Mouse (Mus musculus): ENCODE results near the gene Cdc16. TPM values are rescaled to one million over a fixed set of nuclear protein-coding genes. Genes with fewer than 3 reads are reported as not detected.

Gene Cdc16
- total and polyA plus RNA-seq, 2 experiments from 2014 or later: 53.1 to 80.9 TPM

DNA sequence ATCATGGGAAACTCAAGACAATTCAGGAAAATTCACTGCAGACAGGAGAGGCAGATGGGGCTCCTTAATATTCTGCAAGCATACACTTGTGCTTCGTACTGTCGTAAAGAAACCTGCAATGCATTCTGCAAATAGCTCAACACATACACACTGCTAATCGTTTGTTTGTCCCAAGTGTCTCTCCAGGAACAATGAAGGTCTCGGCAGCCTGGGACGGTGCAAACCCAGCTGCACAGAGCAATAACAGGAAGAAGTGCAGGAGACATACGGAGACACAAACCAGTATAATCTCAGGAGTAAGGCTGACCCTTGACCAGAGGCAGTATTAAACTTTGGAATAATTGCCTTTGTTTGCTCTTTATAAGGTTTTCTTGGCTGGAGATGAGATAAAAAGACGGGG, 996 bp upstream of the Cdc16 start:
- 0 out of 2 replicates have a peak, but pooled peaks cover 11% of the 10 kb centered on the region for H3K4me1 ChIP-seq (ENCODE audit: control insufficient read depth, insufficient read depth)
- H3K9ac ChIP-seq (replicated peaks; ENCODE audit: low read depth, low read length): no peak overlapping the region
- no peak overlapping the region for H3K4me3 ChIP-seq (ENCODE audit: low read depth, low read length)
- TF ChIP-seq CTCF (IDR thresholded peaks at IDR 0.05; ENCODE audit: low read depth): no peak
- TF ChIP-seq EP300 (IDR thresholded peaks at IDR 0.05; ENCODE audit: low read depth): no peak
- no peaks in the 10 kb centered on the region for H3K9me3 ChIP-seq (replicated peaks; ENCODE audit: control insufficient read depth, low read length)
- WGBS: 52% methylated on average over 7 of the region's 7 CpGs
- no peaks in the 10 kb centered on the region for H3K27me3 ChIP-seq (ENCODE audit: control insufficient read depth, insufficient read depth, low read length)
- H3K4me2 ChIP-seq (ENCODE audit: low read depth, low read length): peak overlapping the region; percentile 73; the same call in 1 of the 2 replicates
- no peak overlapping the region for H3K27ac ChIP-seq (ENCODE audit: low read depth)
- ATAC-seq (ENCODE audit: insufficient read depth, low read depth) (no peak), DNase-seq (ENCODE audit: low spot score) (no peak)
- H3K36me3 ChIP-seq (replicated peaks; ENCODE audit: control insufficient read depth, insufficient read depth, low read length): peaks cover 14% of the 10 kb centered on the region

DNA sequence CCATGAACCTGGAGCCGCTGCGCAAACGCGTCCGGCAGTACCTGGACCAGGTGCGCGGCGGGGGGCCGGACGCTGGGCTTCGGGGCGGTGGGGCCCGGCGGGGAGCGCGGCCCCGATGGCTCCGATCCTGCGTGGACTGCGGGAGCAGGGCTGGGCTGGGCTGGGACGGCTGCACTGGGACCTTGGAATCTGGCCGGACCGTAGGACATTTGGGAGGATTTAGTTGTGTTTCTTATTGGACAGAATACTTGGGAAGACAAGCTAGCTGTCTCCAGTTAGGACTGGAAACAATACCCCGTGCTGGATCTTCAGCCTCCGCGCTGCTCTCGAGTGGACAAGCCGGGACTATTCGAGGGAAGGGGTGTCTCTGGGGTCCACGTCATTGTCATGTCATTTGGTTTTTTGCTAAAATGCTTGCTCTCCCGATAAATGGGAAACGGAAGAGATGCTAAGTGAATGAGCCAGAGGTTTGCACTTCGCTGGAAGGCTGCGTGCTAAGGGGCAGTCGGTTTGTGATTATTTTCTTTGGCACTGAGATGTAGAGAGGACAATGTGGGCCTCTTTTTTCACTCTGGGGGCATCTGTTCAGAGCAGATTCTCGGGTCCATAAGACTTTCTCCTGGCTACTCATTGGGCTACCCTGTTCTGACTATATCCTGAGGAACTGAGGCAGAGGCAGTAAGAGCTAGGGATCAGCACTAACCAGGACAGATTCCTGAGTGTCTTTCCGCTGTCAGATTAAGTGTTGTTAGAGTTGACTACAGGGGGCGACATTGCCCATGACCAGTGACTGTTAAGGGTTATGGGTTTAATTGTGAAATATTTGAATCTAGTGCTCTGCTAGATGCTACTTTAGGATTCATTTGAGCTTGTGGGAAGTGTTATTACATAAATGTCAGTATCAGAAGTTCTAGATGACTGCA, 590 bp downstream of the Cdc16 start:
- WGBS: under 1% methylated on average over 38 of the region's 38 CpGs

GRCm38 (mm10) chr8:13769206-13769605, 11.7 kb downstream of the Cdc16 start:
- no peak for ATAC-seq (ENCODE audit: insufficient read depth, low read depth)
- Histone ChIP-seq H3K4me1 (ENCODE audit: control insufficient read depth, insufficient read depth) (no peaks in the 10 kb centered on the region), H3K27ac (ENCODE audit: low read depth) (no peak overlapping the region), H3K4me3 (ENCODE audit: low read depth, low read length) (no peak overlapping the region), H3K36me3 (replicated peaks; ENCODE audit: control insufficient read depth, insufficient read depth, low read length) (peaks cover 90% of the 10 kb centered on the region), H3K27me3 (ENCODE audit: control insufficient read depth, insufficient read depth, low read length) (no peaks in the 10 kb centered on the region), H3K9ac (replicated peaks; ENCODE audit: low read depth, low read length) (no peak overlapping the region), H3K9me3 (replicated peaks; ENCODE audit: control insufficient read depth, low read length) (no peaks in the 10 kb centered on the region), H3K4me2 (ENCODE audit: low read depth, low read length) (no peak overlapping the region)
- TF ChIP-seq CTCF (IDR thresholded peaks at IDR 0.05; ENCODE audit: low read depth) (no peak), EP300 (IDR thresholded peaks at IDR 0.05; ENCODE audit: low read depth) (no peak)
- 87% methylated on average over 11 of the region's 11 CpGs for WGBS
- DNase-seq (ENCODE audit: low spot score): no peak

More for the DNA sequence above, 590 bp downstream of the Cdc16 start:
- Histone ChIP-seq H3K27ac (ENCODE audit: low read depth) (peak overlapping the region; percentile 91), H3K4me3 (ENCODE audit: low read depth, low read length) (peak overlapping the region; percentile 95), H3K9ac (replicated peaks; ENCODE audit: low read depth, low read length) (peak overlapping the region; percentile 93), H3K27me3 (ENCODE audit: control insufficient read depth, insufficient read depth, low read length) (no peaks in the 10 kb centered on the region), H3K4me1 (ENCODE audit: control insufficient read depth, insufficient read depth) (0 out of 2 replicates have a peak, but pooled peaks cover 11% of the 10 kb centered on the region), H3K36me3 (replicated peaks; ENCODE audit: control insufficient read depth, insufficient read depth, low read length) (peaks cover 28% of the 10 kb centered on the region), H3K4me2 (ENCODE audit: low read depth, low read length) (peak overlapping the region; percentile 73), H3K9me3 (replicated peaks; ENCODE audit: control insufficient read depth, low read length) (no peaks in the 10 kb centered on the region)
- ATAC-seq (ENCODE audit: insufficient read depth, low read depth): peak; percentile 56; the same call in 1 of the 2 replicates
- TF ChIP-seq EP300 (IDR thresholded peaks at IDR 0.05; ENCODE audit: low read depth) (no peak), CTCF (IDR thresholded peaks at IDR 0.05; ENCODE audit: low read depth) (peak; percentile 59)
- peak; percentile 43 for DNase-seq (ENCODE audit: low spot score)

GRCm38 (mm10) chr8:13780536-13780935, 23.1 kb downstream of the Cdc16 start:
- Histone ChIP-seq H3K4me1 (ENCODE audit: control insufficient read depth, insufficient read depth) (no peaks in the 10 kb centered on the region), H3K4me3 (ENCODE audit: low read depth, low read length) (no peak overlapping the region), H3K9ac (replicated peaks; ENCODE audit: low read depth, low read length) (no peak overlapping the region), H3K27me3 (ENCODE audit: control insufficient read depth, insufficient read depth, low read length) (no peaks in the 10 kb centered on the region), H3K4me2 (ENCODE audit: low read depth, low read length) (no peak overlapping the region), H3K36me3 (replicated peaks; ENCODE audit: control insufficient read depth, insufficient read depth, low read length) (peaks cover 61% of the 10 kb centered on the region), H3K27ac (ENCODE audit: low read depth) (no peak overlapping the region), H3K9me3 (replicated peaks; ENCODE audit: control insufficient read depth, low read length) (no peaks in the 10 kb centered on the region)
- DNase-seq (ENCODE audit: low spot score) (no peak), ATAC-seq (ENCODE audit: insufficient read depth, low read depth) (no peak)
- no peak for TF ChIP-seq EP300 (IDR thresholded peaks at IDR 0.05; ENCODE audit: low read depth)
- TF ChIP-seq CTCF (IDR thresholded peaks at IDR 0.05; ENCODE audit: low read depth): no peak
- 77% methylated on average over 3 of the region's 3 CpGs for WGBS

DNA sequence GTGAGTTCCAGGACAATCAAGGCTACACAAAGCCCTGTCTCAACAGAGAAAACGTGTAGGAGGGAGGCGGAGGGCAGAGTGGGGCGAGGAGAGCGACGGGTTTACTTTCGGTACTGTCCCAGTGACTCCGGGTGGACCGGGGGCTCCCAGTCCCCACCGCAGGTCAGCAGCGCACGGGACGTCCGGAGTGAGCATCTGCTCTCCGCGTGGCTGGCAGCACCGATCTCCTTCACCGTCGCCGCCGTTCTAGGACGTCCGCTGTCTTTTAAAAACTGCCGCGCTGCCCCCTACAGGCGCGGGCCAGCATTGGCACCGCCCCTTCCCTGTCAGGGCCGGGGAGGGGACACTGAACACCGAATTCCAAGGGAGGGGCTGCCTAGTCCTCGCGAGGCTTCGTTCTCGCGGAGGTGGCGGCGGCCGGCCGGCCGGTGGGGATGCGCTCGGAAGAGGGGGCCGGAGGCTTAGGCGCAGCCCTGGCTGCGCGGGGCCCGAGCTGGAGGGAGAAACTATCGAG, 27.8 kb downstream of the Cdc16 start, which contains the start of gene Upf3a:
Gene Upf3a, plus strand, starts transcription at position 366 of the 514 bp plus-strand sequence.
- Histone ChIP-seq H3K4me1 (ENCODE audit: control insufficient read depth, insufficient read depth) (peaks cover 4% of the 10 kb centered on the region; the same call in 1 of the 2 replicates), H3K9me3 (replicated peaks; ENCODE audit: control insufficient read depth, low read length) (no peaks in the 10 kb centered on the region), H3K36me3 (replicated peaks; ENCODE audit: control insufficient read depth, insufficient read depth, low read length) (peaks cover 43% of the 10 kb centered on the region), H3K27ac (ENCODE audit: low read depth) (peak within 1 kb of the TSS; percentile 99), H3K4me2 (ENCODE audit: low read depth, low read length) (peak within 1 kb of the TSS; percentile 89), H3K9ac (replicated peaks; ENCODE audit: low read depth, low read length) (peak within 1 kb of the TSS; percentile 95), H3K4me3 (ENCODE audit: low read depth, low read length) (peak within 1 kb of the TSS; percentile 84), H3K27me3 (ENCODE audit: control insufficient read depth, insufficient read depth, low read length) (no peaks in the 10 kb centered on the region)
- ATAC-seq (ENCODE audit: insufficient read depth, low read depth): peak; percentile 95
- DNase-seq (ENCODE audit: low spot score): peak; percentile 97
- under 1% methylated on average over 43 of the region's 47 CpGs for WGBS
- peak; percentile 84 for TF ChIP-seq CTCF (IDR thresholded peaks at IDR 0.05; ENCODE audit: low read depth)
- no peak; the same call in 1 of the 2 replicates for TF ChIP-seq EP300 (IDR thresholded peaks at IDR 0.05; ENCODE audit: low read depth)

All from heart, postnatal 0 days (tissue).